Mouse (Mus musculus) kidney, embryonic 15.5 days (tissue): ENCODE measurements at regions not wholly inside any gene's neighbourhood (a gene's known extent, or its start where the extent isn't known, plus 50 kb on each side); places are given as distances from the start of the nearest gene placed in this dataset.

Experiments
- ATAC-seq: fragments of 200-750 bp; cut with Nextera tagmentation; replicated peaks from 2 replicates; pipeline ENCODE4 v1.8.0; 2017; ENCODE audit warnings: moderate TSS enrichment; ENCODE audit not compliant: low FRiP score
- H3K27ac ChIP-seq: fragments of 300-500 bp; sonication (generic); 2 replicates; pipeline ENCODE4 v1.5.1; 2015; ENCODE audit warnings: mild to moderate bottlenecking, inconsistent platforms
- H3K27me3 ChIP-seq: fragments of 300-500 bp; sonication (generic); 2 replicates; pipeline ENCODE4 v1.6.1; 2015; ENCODE audit warnings: inconsistent platforms
- H3K36me3 ChIP-seq: fragments of 300-500 bp; sonication (generic); 2 replicates; pipeline ENCODE4 v1.6.1; 2015; ENCODE audit warnings: inconsistent platforms
- H3K4me1 ChIP-seq: fragments of 300-500 bp; sonication (generic); 2 replicates; pipeline ENCODE4 v1.6.1; 2015; ENCODE audit warnings: inconsistent platforms
- H3K4me2 ChIP-seq: fragments of 300-500 bp; sonication (generic); 2 replicates; pipeline ENCODE4 v1.6.1; 2015; ENCODE audit warnings: moderate library complexity, mild to moderate bottlenecking, inconsistent platforms
- H3K4me3 ChIP-seq: fragments of 300-500 bp; sonication (generic); replicated peaks from 2 replicates; pipeline ENCODE4 v1.5.1; 2015; ENCODE audit warnings: mild to moderate bottlenecking, inconsistent platforms
- H3K9ac ChIP-seq: fragments of 300-500 bp; sonication (generic); 2 replicates; pipeline ENCODE4 v1.6.1; 2015; ENCODE audit warnings: mild to moderate bottlenecking, inconsistent platforms
- H3K9me3 ChIP-seq: fragments of 300-500 bp; sonication (generic); replicated peaks from 2 replicates; pipeline ENCODE4 v1.6.1; 2016; ENCODE audit warnings: inconsistent platforms
- WGBS: fragments of 180-500 bp; shearing (Covaris S2); methylation state at CpG from one replicate; pipeline ENCODE4 v1.1.7; 2015; ENCODE audit warnings: mixed read lengths; 5-methylcytosine and 5-hydroxymethylcytosine counted together

DNA sequence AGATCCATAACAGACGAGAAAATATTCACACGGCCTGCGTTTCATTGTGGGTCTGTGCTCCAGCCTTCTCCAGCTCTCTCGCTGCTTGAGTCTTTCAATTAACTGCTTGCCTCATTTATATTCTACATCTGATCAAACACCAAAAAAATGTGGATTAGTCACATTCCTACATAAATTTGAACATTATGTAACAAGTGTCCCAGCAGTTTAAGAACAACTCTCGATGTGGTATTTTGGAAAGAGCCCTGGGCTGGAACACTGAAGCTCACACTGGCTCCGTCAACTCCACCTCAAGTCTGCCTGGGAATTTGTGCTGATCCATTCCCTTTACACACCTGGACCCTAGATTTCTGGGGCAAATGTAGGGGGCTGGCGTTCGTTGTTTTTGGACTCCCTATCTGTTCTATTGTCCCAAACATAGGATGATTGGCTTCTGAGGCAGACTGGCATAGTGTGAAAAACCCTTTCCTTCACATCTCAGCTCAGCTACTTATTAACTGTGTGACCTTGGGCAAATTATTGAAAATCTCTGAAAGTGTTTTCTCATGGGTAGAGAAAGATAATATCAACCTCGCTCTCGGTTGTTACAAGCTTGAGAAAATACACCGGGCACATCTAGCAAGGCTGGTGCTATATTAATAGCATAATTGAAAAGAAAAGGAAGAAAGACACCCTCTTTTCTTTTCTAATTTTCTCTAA is 161.0 kb upstream of the Rfx3 start:
- ATAC-seq = 0 out of 2 replicates have a peak, but pooled peaks have one; percentile 22
- H3K4me3 ChIP-seq = no peak overlapping the region
- no peaks in the 10 kb centered on the region for H3K4me1 ChIP-seq
- H3K9ac ChIP-seq = no peak overlapping the region
- H3K27me3 ChIP-seq = no peaks in the 10 kb centered on the region
- no peak overlapping the region for H3K4me2 ChIP-seq
- H3K9me3 ChIP-seq = no peaks in the 10 kb centered on the region
- peak overlapping the region; percentile 78 for H3K27ac ChIP-seq
- 81% methylated on average over 11 of the region's 11 CpGs for WGBS
- H3K36me3 ChIP-seq = no peaks in the 10 kb centered on the region

DNA sequence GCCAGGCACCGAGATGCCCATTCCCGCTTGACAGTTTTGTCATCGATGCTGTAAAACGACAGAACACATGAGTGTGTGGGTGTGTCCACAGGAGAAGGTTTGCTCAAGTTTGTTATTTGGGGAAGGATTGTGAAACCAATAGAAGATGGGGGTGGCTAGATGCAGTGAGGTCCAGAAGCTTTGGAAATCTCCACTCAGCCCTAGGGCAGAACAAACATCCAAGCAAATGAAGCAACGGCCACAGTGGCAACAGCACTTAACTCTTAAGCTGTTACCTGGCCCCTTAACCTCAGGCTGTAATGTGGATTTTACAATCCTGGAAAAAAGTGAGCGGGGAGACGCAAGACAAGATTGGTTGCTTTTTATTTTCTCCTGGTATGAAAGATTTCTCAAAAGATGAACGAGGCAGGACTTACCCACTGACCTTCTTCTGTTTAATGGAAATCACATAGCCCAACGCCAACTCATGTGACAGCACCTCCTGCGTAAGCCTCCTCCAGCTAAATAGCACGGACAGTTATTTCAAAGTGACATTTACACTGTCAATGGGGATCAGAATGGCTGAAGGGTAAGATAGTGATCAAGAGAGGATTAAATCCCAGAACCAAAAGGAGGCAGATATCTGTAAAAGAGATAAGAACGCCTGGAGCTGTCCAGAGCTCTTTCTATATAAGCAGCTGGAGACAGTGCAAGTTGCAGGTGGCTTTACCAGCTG is 156.6 kb upstream of the Rfx3 start:
- Histone ChIP-seq H3K27ac (no peak overlapping the region), H3K9ac (no peak overlapping the region), H3K9me3 (no peaks in the 10 kb centered on the region), H3K4me1 (0 out of 2 replicates have a peak, but pooled peaks cover 2% of the 10 kb centered on the region), H3K27me3 (no peaks in the 10 kb centered on the region), H3K36me3 (no peaks in the 10 kb centered on the region), H3K4me3 (no peak overlapping the region), H3K4me2 (no peak overlapping the region)
- no peak for ATAC-seq
- WGBS = 78% methylated on average over 12 of the region's 12 CpGs

DNA sequence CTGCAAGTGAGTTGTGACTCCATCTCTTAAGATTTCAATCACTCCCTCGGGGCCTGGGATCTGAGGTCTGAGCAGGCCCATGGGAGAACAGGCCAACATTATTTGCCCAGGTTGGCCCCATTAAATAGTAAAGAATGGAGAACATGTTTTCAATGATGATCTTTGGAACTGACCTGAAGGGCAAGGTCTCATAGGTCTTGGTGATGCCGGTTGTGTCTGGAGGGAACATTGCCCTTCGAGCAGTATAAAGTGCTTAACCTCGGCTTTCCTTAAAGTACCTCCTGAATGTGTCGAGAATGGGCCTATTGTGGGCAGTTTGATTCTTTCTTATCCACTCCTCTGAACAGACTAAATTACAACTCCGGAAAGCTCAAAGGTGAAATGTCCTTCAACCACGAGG is 155.7 kb upstream of the Rfx3 start:
- H3K36me3 ChIP-seq = no peaks in the 10 kb centered on the region
- no peak overlapping the region for H3K27ac ChIP-seq
- H3K4me1 ChIP-seq = 0 out of 2 replicates have a peak, but pooled peaks cover 2% of the 10 kb centered on the region
- no peak overlapping the region for H3K4me3 ChIP-seq
- no peaks in the 10 kb centered on the region for H3K9me3 ChIP-seq
- no peak overlapping the region for H3K4me2 ChIP-seq
- WGBS = 84% methylated on average over 7 of the region's 7 CpGs
- H3K27me3 ChIP-seq = no peaks in the 10 kb centered on the region
- ATAC-seq = no peak
- no peak overlapping the region for H3K9ac ChIP-seq

DNA sequence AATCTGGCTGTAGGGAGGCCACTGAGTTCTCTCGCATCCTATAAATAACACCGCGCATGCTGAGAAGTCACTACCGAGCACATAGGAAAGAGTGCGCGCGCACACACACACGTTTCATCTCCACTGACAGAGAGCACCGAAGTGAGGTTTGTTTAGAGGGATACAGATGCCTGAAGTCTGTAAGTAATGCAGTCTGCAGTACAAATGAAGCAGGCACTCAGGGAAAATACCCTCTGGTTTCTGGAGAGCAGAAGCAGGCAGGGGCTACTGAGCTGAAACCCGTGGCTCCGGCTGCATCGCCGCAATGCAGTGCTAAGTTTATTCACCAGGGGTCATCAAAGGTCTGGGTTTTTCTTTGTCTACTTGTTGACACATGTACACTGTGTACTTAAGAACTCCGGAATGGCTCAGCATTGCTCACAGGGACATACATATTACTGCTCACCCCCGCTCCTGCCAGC is 155.0 kb upstream of the Rfx3 start:
- WGBS = 40% methylated on average over 15 of the region's 15 CpGs
- ATAC-seq = peak; percentile 84
- Histone ChIP-seq H3K9me3 (no peaks in the 10 kb centered on the region), H3K36me3 (no peaks in the 10 kb centered on the region), H3K9ac (no peak overlapping the region), H3K4me2 (peak overlapping the region; percentile 50), H3K4me3 (peak overlapping the region; percentile 32), H3K27ac (no peak overlapping the region), H3K4me1 (0 out of 2 replicates have a peak, but pooled peaks cover 2% of the 10 kb centered on the region), H3K27me3 (no peaks in the 10 kb centered on the region)

- Histone ChIP-seq H3K4me1 (0 out of 2 replicates have a peak, but pooled peaks cover 2% of the 10 kb centered on the region), H3K4me2 (no peak overlapping the region), H3K27me3 (no peaks in the 10 kb centered on the region), H3K27ac (no peak overlapping the region), H3K36me3 (no peaks in the 10 kb centered on the region), H3K4me3 (no peak overlapping the region), H3K9me3 (no peaks in the 10 kb centered on the region), H3K9ac (no peak overlapping the region)
- ATAC-seq = no peak
- WGBS = 88% methylated on average over 6 of the region's 6 CpGs
These were observed 152.2 kb upstream of the Rfx3 start for GRCm38 (mm10) chr19:28163195-28163594.

GRCm38 (mm10) chr19:28160582-28160981 is 149.6 kb upstream of the Rfx3 start:
- Histone ChIP-seq H3K4me2 (no peak overlapping the region), H3K36me3 (no peaks in the 10 kb centered on the region), H3K4me3 (no peak overlapping the region), H3K27me3 (no peaks in the 10 kb centered on the region), H3K4me1 (no peaks in the 10 kb centered on the region), H3K9ac (no peak overlapping the region), H3K27ac (no peak overlapping the region), H3K9me3 (no peaks in the 10 kb centered on the region)
- no peak for ATAC-seq
- WGBS = 83% methylated on average over 4 of the region's 4 CpGs

- H3K9me3 ChIP-seq = no peaks in the 10 kb centered on the region
- no peak overlapping the region for H3K4me3 ChIP-seq
- no peak for ATAC-seq
- WGBS = 76% methylated on average over 3 of the region's 3 CpGs
- H3K4me1 ChIP-seq = no peaks in the 10 kb centered on the region
- no peaks in the 10 kb centered on the region for H3K27me3 ChIP-seq
- no peak overlapping the region for H3K9ac ChIP-seq
- H3K36me3 ChIP-seq = no peaks in the 10 kb centered on the region
- H3K27ac ChIP-seq = no peak overlapping the region
- H3K4me2 ChIP-seq = no peak overlapping the region
These were observed 146.2 kb upstream of the Rfx3 start for GRCm38 (mm10) chr19:28157196-28157595.

GRCm38 (mm10) chr19:28137581-28137980 is 126.6 kb upstream of the Rfx3 start:
- 74% methylated on average over 10 of the region's 10 CpGs for WGBS
- Histone ChIP-seq H3K4me2 (no peak overlapping the region), H3K9ac (no peak overlapping the region), H3K27ac (no peak overlapping the region), H3K9me3 (no peaks in the 10 kb centered on the region), H3K36me3 (no peaks in the 10 kb centered on the region), H3K4me3 (no peak overlapping the region), H3K4me1 (no peaks in the 10 kb centered on the region), H3K27me3 (no peaks in the 10 kb centered on the region)
- ATAC-seq = no peak

- no peak overlapping the region for H3K4me2 ChIP-seq
- no peaks in the 10 kb centered on the region for H3K4me1 ChIP-seq
- no peak overlapping the region for H3K27ac ChIP-seq
- H3K9me3 ChIP-seq = no peaks in the 10 kb centered on the region
- no peak overlapping the region for H3K4me3 ChIP-seq
- H3K9ac ChIP-seq = no peak overlapping the region
- WGBS = 10% methylated on average over 1 of the region's 1 CpGs
- no peaks in the 10 kb centered on the region for H3K27me3 ChIP-seq
- no peak for ATAC-seq
- H3K36me3 ChIP-seq = no peaks in the 10 kb centered on the region
These were observed 123.8 kb upstream of the Rfx3 start for GRCm38 (mm10) chr19:28134806-28135205.

- Histone ChIP-seq H3K4me2 (no peak overlapping the region), H3K4me1 (no peaks in the 10 kb centered on the region), H3K27ac (no peak overlapping the region), H3K4me3 (no peak overlapping the region), H3K36me3 (no peaks in the 10 kb centered on the region), H3K9ac (no peak overlapping the region), H3K27me3 (no peaks in the 10 kb centered on the region), H3K9me3 (no peaks in the 10 kb centered on the region)
- 81% methylated on average over 10 of the region's 10 CpGs for WGBS
- ATAC-seq = no peak
These were observed 100.6 kb upstream of the Rfx3 start for GRCm38 (mm10) chr19:28111263-28112180.

GRCm38 (mm10) chr19:28095620-28096019 is 84.7 kb upstream of the Rfx3 start:
- Histone ChIP-seq H3K4me1 (no peaks in the 10 kb centered on the region), H3K36me3 (no peaks in the 10 kb centered on the region), H3K9me3 (no peaks in the 10 kb centered on the region), H3K4me3 (no peak overlapping the region), H3K9ac (no peak overlapping the region), H3K27ac (no peak overlapping the region), H3K4me2 (no peak overlapping the region), H3K27me3 (no peaks in the 10 kb centered on the region)
- WGBS = 23% methylated on average over 9 of the region's 9 CpGs
- no peak for ATAC-seq

GRCm38 (mm10) chr19:28092252-28092651 is 81.3 kb upstream of the Rfx3 start:
- H3K9ac ChIP-seq = no peak overlapping the region
- no peak for ATAC-seq
- no peaks in the 10 kb centered on the region for H3K36me3 ChIP-seq
- H3K27me3 ChIP-seq = no peaks in the 10 kb centered on the region
- H3K4me2 ChIP-seq = no peak overlapping the region
- no peaks in the 10 kb centered on the region for H3K9me3 ChIP-seq
- H3K4me1 ChIP-seq = no peaks in the 10 kb centered on the region
- WGBS = 84% methylated on average over 6 of the region's 6 CpGs
- H3K27ac ChIP-seq = no peak overlapping the region
- H3K4me3 ChIP-seq = no peak overlapping the region
